8 mouse cellular contexts compared by ENCODE assay signal in genomic region chr2:91460076-91460475, GRCm38 (mm10). TPM values are rescaled to one million over a fixed set of nuclear protein-coding genes. Genes with fewer than 3 reads are reported as not detected.
A peak's percentile ranks its signal among the peaks of the same experiment; 100 is the strongest.
DNase-seq lines count a peak whose midpoint lies in the region; ATAC-seq and TF ChIP-seq lines count a peak whose summit lies in the region.
"Had no signal": no experiment of that assay in that cellular context is flagged by ENCODE, and none has a peak within 500 bp of the region (broad histone marks: within the 10 kb centered on the region; RNA-seq: fewer than 3 reads in every experiment).

No protein-coding gene starts in this region.

- peaks cover 14% of the 10 kb centered on the region for H3K27me3 ChIP-seq in hindbrain, embryonic 13.5 days
- H3K27me3 ChIP-seq in hindbrain, embryonic 16.5 days (replicated peaks; ENCODE audit: control insufficient read depth, insufficient read depth, low read length): no peaks in the 10 kb centered on the region
- peaks cover 50% of the 10 kb centered on the region for H3K27me3 ChIP-seq in E14TG2a.4 (ENCODE audit: insufficient read depth, low read length)
- no peaks in the 10 kb centered on the region for H3K27me3 ChIP-seq in lung, embryonic 16.5 days (ENCODE audit: control insufficient read depth, insufficient read depth, low read depth, low read length)

- H3K27ac ChIP-seq in hindbrain, embryonic 13.5 days: 0 out of 2 replicates have a peak overlapping the region, but pooled peaks have one; percentile 35
- H3K27ac ChIP-seq in hindbrain, embryonic 16.5 days (ENCODE audit: low read depth, low read length): no peak overlapping the region
- peak overlapping the region; percentile 98 for H3K27ac ChIP-seq in lung, embryonic 16.5 days (ENCODE audit: low read length)

- no peak for ATAC-seq in hindbrain, embryonic 13.5 days (ENCODE audit: low FRiP score)
- no peak for ATAC-seq in hindbrain, embryonic 16.5 days
- no peak for ATAC-seq in lung, embryonic 16.5 days (ENCODE audit: low read depth)
- ATAC-seq in megakaryocyte progenitor cell, adult 5-6 weeks (replicated peaks; ENCODE audit: poor library complexity): no peak

- no peaks in the 10 kb centered on the region for H3K36me3 ChIP-seq in hindbrain, embryonic 13.5 days
- no peaks in the 10 kb centered on the region for H3K36me3 ChIP-seq in hindbrain, embryonic 16.5 days (ENCODE audit: control insufficient read depth, insufficient read depth, low read length)
- H3K36me3 ChIP-seq in E14TG2a.4 (ENCODE audit: insufficient read depth, low read length): no peaks in the 10 kb centered on the region
- no peaks in the 10 kb centered on the region for H3K36me3 ChIP-seq in lung, embryonic 16.5 days (ENCODE audit: control insufficient read depth, insufficient read depth, low read length)

- H3K9me3 ChIP-seq in hindbrain, embryonic 13.5 days: no peaks in the 10 kb centered on the region
- peaks cover 2% of the 10 kb centered on the region; the same call in 1 of the 2 replicates for H3K9me3 ChIP-seq in hindbrain, embryonic 16.5 days (ENCODE audit: control insufficient read depth, low read length)
- peaks cover 6% of the 10 kb centered on the region for H3K9me3 ChIP-seq in E14TG2a.4 (ENCODE audit: low read length)
- H3K9me3 ChIP-seq in lung, embryonic 16.5 days (ENCODE audit: control insufficient read depth, low read length): peaks cover 4% of the 10 kb centered on the region; the same call in 1 of the 2 replicates

- WGBS in hindbrain, embryonic 13.5 days: 88% methylated on average over 6 of the region's 6 CpGs
- 98% methylated on average over 6 of the region's 6 CpGs for WGBS in hindbrain, embryonic 16.5 days
- 87% methylated on average over 6 of the region's 6 CpGs for whole genome bisulfite sequencing in lung, embryonic 16.5 days

- peaks cover 51% of the 10 kb centered on the region for H3K4me1 ChIP-seq in hindbrain, embryonic 13.5 days (replicated peaks)
- peaks cover 31% of the 10 kb centered on the region for H3K4me1 ChIP-seq in hindbrain, embryonic 16.5 days (ENCODE audit: control insufficient read depth, insufficient read depth, low read depth, low read length)
- H3K4me1 ChIP-seq in E14TG2a.4 (replicated peaks; ENCODE audit: low read depth, low read length): peaks cover 45% of the 10 kb centered on the region
- H3K4me1 ChIP-seq in lung, embryonic 16.5 days (replicated peaks; ENCODE audit: control insufficient read depth, insufficient read depth, low read length): peaks cover 50% of the 10 kb centered on the region

- H3K4me2 ChIP-seq in hindbrain, embryonic 13.5 days: 0 out of 2 replicates have a peak overlapping the region, but pooled peaks have one; percentile 98
- H3K4me2 ChIP-seq in hindbrain, embryonic 16.5 days (ENCODE audit: low read length): no peak overlapping the region
- H3K4me2 ChIP-seq in lung, embryonic 16.5 days (ENCODE audit: low read depth, low read length): peak overlapping the region; percentile 74; the same call in 1 of the 2 replicates

- TF ChIP-seq CTCF in E14TG2a.4 (conservative IDR thresholded peaks at IDR 0.05; ENCODE audit: low read length): peak; percentile 56

- H3K4me3 ChIP-seq in hindbrain, embryonic 13.5 days: peak overlapping the region; percentile 67; the same call in 1 of the 2 replicates
- H3K4me3 ChIP-seq in hindbrain, embryonic 16.5 days (ENCODE audit: low read length): no peak overlapping the region
- H3K4me3 ChIP-seq in E14TG2a.4 (replicated peaks; ENCODE audit: low read length): no peak overlapping the region
- peak overlapping the region; percentile 2; the same call in 1 of the 2 replicates for H3K4me3 ChIP-seq in lung, embryonic 16.5 days (ENCODE audit: low read length)

- peak; percentile 42 for DNase-seq in 416B (ENCODE audit: low read depth)
- no peak for DNase-seq in cerebellum, adult 11 months
- DNase-seq: layer of hippocampus, adult 9-11 months had no signal

- no peak overlapping the region for H3K9ac ChIP-seq in hindbrain, embryonic 13.5 days
- H3K9ac ChIP-seq in hindbrain, embryonic 16.5 days (ENCODE audit: low read depth, low read length): no peak overlapping the region
- no peak overlapping the region for H3K9ac ChIP-seq in lung, embryonic 16.5 days (ENCODE audit: low read length)

RNA-seq across cellular contexts. Expression of gene Lrp4, which starts 2.8 kb away (rescaled TPM):
- polyA plus RNA-seq in hindbrain, embryonic 13.5 days (2015; fragmentation: Nextera tagmentation; extraction: Ambion mirVana): 4.3 and 5.0 TPM in 2 replicates
- polyA plus RNA-seq in hindbrain, embryonic 16.5 days (2015; fragmentation: Nextera tagmentation; extraction: Ambion mirVana): 4.5 and 5.3 TPM in 2 replicates
- 13.9 and 15.4 TPM in 2 replicates for polyA plus RNA-seq in lung, embryonic 16.5 days (2015; fragmentation: Nextera tagmentation; extraction: Ambion mirVana)
- 1.9 TPM in 2 replicates for total RNA-seq in megakaryocyte progenitor cell, adult 5-6 weeks (2015)
- total RNA-seq in megakaryocyte progenitor cell, adult 5-6 weeks (2017): 2.7 and 3.8 TPM in 2 replicates

RNA-seq across cellular contexts. Expression of gene 1110051M20Rik, which starts 15.6 kb away (rescaled TPM):
- polyA plus RNA-seq in hindbrain, embryonic 13.5 days (2015; fragmentation: Nextera tagmentation; extraction: Ambion mirVana): 147 and 155 TPM in 2 replicates
- polyA plus RNA-seq in hindbrain, embryonic 16.5 days (2015; fragmentation: Nextera tagmentation; extraction: Ambion mirVana): 161 and 163 TPM in 2 replicates
- polyA plus RNA-seq in lung, embryonic 16.5 days (2015; fragmentation: Nextera tagmentation; extraction: Ambion mirVana): 69.4 and 72.2 TPM in 2 replicates
- total RNA-seq in megakaryocyte progenitor cell, adult 5-6 weeks (2015): 15.2 and 15.3 TPM in 2 replicates
- total RNA-seq in megakaryocyte progenitor cell, adult 5-6 weeks (2017): 4.8 and 5.8 TPM in 2 replicates

Comparison
In these comparisons a context has a peak if more than half of its experiments do, and no peak if none do; other contexts are left out.
1. H3K4me3 ChIP-seq: peak in hindbrain, embryonic 13.5 days (single experiment) and lung, embryonic 16.5 days (single experiment); none in hindbrain, embryonic 16.5 days (single experiment) and E14TG2a.4 (single experiment).